Mouse (Mus musculus): ENCODE data around the gene Gm15217.

GRCm38 (mm10) chr14:46385701-46386477, 6.7 kb downstream of the Gm15217 start:
- TF ChIP-seq POLR2A (IDR thresholded peaks at IDR 0.05; ENCODE audit: extremely low read depth, insufficient read depth, low read length) (no peak), CTCF (IDR thresholded peaks at IDR 0.05; ENCODE audit: low read depth, low read length) (no peak)
